Mouse (Mus musculus): ENCODE measurements around the gene Fam160a2. TPM values are rescaled to one million over a fixed set of nuclear protein-coding genes. Genes with fewer than 3 reads are reported as not detected.
A peak's percentile ranks its signal among the peaks of the same experiment; 100 is the strongest.

Fam160a2 gene
- 38.6 and 39.3 TPM in 2 replicates for polyA plus RNA-seq (2016; fragmentation: Nextera tagmentation; extraction: Ambion mirVana)

DNA sequence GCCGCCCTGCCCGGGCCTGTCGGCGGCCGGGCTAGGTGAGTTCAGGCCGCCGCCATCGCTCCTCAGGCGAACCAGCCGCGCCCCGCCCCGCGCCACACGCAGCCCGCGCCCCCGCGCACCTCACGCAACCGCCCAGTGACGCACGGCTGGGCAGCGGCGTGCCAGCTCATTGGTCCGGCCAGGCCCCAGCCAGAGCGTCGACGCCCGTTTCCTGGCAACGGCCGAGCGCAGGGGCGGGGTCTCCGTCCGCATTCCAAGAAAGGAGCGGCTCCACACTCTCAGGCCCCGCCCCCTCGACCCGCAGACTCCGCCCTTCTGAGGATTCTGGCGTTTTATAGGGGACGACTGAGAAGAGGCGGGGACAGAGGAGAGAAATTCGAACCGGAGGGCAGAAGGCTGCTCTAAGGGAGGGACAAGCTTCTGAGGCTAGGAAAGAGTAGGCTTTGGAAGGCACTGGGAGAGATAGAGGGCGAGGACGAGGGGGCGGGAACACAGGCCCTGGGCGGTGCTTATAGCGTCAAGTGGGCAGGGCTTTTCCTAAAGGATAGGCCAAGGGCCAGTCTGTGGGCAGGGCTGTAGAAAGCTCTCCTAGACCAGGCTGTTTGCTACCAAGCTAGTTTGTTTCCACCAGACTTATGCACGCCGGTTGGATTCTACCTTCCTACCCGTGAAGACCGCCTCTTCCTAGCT lies at the start of gene Fam160a2:
Gene Fam160a2 (minus strand): TSS at position 120 of the 690 bp plus-strand sequence.
- 0 out of 2 replicates have a peak, but pooled peaks cover 6% of the 10 kb centered on the region for H3K36me3 ChIP-seq
- no peaks in the 10 kb centered on the region for H3K27me3 ChIP-seq (ENCODE audit: low read depth, poor library complexity, severe bottlenecking)
- H3K27ac ChIP-seq (replicated peaks), result peak within 1 kb of the TSS; percentile 92
- H3K4me3 ChIP-seq, result peak within 1 kb of the TSS; percentile 89
- peaks cover 18% of the 10 kb centered on the region for H3K4me1 ChIP-seq
- WGBS, result under 1% methylated on average over 55 of the region's 55 CpGs
- H3K9me3 ChIP-seq (replicated peaks), result no peaks in the 10 kb centered on the region
- DNase-seq (ENCODE audit: low spot score), result peak; percentile 99

DNA sequence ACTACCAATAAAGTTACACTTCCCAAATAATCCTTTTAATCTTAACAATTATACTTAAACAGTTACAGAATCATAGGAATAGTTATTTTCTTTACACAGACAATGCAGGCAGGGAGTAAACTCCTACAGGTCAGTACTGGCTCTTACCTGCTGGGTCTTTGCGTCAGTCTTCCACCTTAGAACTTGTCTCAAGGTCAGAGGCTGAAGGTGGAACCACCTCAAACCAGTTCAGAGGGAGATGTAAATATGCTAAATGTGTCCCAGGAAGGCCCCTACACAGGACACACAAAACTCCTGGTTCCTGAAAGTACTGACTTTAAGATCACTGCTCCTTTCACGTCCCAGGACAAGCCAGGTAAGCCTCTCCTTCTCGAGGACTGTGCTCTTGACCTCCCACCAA lies 45.2 kb upstream of the Fam160a2 start:
- no peak overlapping the region for H3K27ac ChIP-seq (replicated peaks)
- no peak overlapping the region for H3K4me3 ChIP-seq
- no peaks in the 10 kb centered on the region for H3K4me1 ChIP-seq
- H3K36me3 ChIP-seq, result no peaks in the 10 kb centered on the region
- H3K27me3 ChIP-seq (ENCODE audit: low read depth, poor library complexity, severe bottlenecking), result no peaks in the 10 kb centered on the region
- H3K9me3 ChIP-seq (replicated peaks), result no peaks in the 10 kb centered on the region
- 86% methylated on average over 3 of the region's 3 CpGs for WGBS
- DNase-seq (ENCODE audit: low spot score), result no peak

DNA sequence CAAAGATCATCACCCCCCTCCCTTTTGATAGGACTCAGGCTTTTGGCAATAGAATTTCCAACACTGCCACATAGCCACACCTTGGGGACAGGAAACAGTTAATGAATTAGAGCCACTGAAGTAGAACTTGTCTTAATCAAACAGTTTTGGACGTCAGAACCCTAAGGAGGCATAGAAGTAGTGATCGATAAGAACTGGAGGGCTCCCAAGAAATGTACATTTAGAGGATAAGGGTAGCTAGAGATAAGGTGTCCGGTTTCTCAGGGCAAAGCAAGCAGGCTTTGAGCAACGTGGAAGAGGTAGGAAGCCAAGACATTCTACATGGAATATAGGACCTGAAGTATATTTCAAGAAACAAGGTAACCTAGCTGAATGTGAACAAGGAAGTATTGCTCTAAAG lies 41.6 kb upstream of the Fam160a2 start:
- Histone ChIP-seq H3K27me3 (ENCODE audit: low read depth, poor library complexity, severe bottlenecking) (no peaks in the 10 kb centered on the region), H3K4me1 (no peaks in the 10 kb centered on the region), H3K9me3 (replicated peaks) (no peaks in the 10 kb centered on the region), H3K27ac (replicated peaks) (no peak overlapping the region), H3K4me3 (no peak overlapping the region), H3K36me3 (no peaks in the 10 kb centered on the region)
- 73% methylated on average over 4 of the region's 4 CpGs for WGBS
- no peak for DNase-seq (ENCODE audit: low spot score)

DNA sequence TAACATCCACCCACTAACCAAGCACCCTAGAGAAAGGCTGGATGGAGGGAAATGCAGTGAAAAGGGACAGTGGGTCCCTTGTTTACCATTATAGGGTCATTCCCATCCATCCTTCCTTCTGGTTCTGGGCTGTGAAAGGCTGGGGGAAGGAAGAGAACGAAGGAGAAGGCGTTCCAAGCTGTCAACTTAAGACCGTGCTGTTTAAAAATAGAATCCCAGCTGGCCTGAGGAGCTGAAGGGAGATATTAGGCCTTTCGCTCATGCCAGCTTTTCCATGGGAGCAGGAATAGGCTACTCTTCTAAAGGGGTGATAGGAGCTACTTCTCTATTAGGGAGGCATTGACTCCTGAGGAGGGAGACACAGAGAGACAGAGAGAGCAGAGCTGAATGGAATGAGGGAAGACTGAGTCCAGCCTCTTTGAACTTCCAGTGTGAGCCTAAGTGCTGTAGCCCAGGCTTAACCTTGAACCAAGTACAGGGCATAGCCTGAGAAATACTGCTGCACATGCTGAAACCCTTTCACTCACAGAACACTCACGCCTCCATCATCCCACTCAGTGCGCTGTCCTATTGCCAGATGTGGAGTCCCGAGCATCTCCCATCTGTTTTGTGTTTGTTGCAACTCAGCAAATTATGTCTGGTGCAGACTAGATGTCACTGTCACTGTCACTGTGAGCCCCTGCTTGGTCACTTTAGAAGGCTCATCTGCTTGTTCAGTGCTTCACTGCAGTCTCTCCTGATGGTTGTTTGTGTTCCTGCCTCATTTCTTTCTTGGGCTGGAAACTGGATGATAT lies 38.3 kb upstream of the Fam160a2 start:
- Histone ChIP-seq H3K4me3 (no peak overlapping the region), H3K4me1 (no peaks in the 10 kb centered on the region), H3K27me3 (ENCODE audit: low read depth, poor library complexity, severe bottlenecking) (no peaks in the 10 kb centered on the region), H3K9me3 (replicated peaks) (no peaks in the 10 kb centered on the region), H3K27ac (replicated peaks) (no peak overlapping the region), H3K36me3 (no peaks in the 10 kb centered on the region)
- no peak for DNase-seq (ENCODE audit: low spot score)
- 91% methylated on average over 7 of the region's 7 CpGs for WGBS

DNA sequence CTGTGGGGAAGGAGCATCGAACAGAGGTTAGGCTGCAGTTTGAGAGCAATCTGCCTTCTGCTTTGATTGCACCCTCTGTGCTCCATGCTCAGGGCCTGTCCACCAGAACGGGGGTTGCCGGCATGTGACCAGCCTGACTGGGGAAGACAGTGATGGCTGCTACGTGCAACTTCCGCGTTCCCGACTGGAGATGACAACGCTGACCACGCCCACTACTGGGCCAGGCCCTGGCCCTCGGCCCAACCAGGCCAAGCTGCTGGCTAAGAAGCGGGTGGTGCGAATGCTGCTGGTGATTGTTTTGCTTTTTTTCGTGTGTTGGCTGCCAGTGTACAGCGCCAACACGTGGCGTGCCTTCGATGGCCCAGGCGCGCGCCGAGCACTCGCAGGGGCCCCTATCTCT lies 34.9 kb upstream of the Fam160a2 start:
- H3K27ac ChIP-seq (replicated peaks), result no peak overlapping the region
- no peaks in the 10 kb centered on the region for H3K36me3 ChIP-seq
- 85% methylated on average over 22 of the region's 22 CpGs for WGBS
- no peak overlapping the region for H3K4me3 ChIP-seq
- H3K9me3 ChIP-seq (replicated peaks), result no peaks in the 10 kb centered on the region
- DNase-seq (ENCODE audit: low spot score), result no peak
- no peaks in the 10 kb centered on the region for H3K4me1 ChIP-seq
- H3K27me3 ChIP-seq (ENCODE audit: low read depth, poor library complexity, severe bottlenecking), result no peaks in the 10 kb centered on the region; the same call in 1 of the 2 replicates

DNA sequence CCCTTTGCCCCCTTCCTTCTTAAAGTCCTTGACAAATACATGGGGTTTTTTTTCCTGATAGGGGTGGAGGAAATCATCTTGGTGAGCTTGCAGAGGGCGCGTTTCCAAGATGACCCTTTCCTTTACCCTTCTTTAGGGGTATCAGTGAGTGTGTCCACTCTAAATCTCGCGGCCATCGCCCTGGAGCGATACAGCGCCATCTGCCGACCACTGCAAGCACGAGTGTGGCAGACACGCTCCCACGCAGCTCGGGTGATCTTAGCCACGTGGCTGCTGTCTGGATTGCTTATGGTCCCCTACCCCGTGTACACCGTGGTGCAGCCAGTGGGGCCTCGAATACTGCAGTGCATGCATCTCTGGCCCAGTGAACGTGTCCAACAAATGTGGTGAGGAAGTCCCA lies 34.0 kb upstream of the Fam160a2 start:
- H3K27me3 ChIP-seq (ENCODE audit: low read depth, poor library complexity, severe bottlenecking), result no peaks in the 10 kb centered on the region; the same call in 1 of the 2 replicates
- 85% methylated on average over 17 of the region's 17 CpGs for WGBS

DNA sequence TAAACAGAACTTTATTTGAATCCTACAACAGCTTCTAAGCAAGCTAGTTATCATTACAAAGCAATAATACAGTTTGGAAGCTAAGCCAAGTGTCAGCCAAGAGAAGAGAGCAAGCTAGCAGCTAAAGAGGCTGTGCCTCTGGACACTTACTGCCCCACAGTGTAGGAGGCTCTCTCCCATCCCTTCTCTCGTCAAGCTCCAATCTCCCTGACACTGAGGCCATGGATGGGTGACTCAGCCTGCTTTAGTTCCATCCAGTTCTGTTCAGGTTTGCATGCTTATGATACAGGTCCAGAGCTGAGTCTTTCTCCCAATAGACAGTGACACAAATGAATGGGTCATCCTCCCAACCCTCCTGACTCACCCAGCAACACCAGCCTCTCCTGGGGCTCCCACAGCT lies 32.2 kb upstream of the Fam160a2 start:
- no peak for DNase-seq (ENCODE audit: low spot score)
- WGBS, result 54% methylated on average over 1 of the region's 1 CpGs
- no peak overlapping the region for H3K27ac ChIP-seq (replicated peaks)
- peaks cover 13% of the 10 kb centered on the region for H3K27me3 ChIP-seq (ENCODE audit: low read depth, poor library complexity, severe bottlenecking)
- no peaks in the 10 kb centered on the region for H3K4me1 ChIP-seq
- no peak overlapping the region for H3K4me3 ChIP-seq
- no peaks in the 10 kb centered on the region for H3K36me3 ChIP-seq
- H3K9me3 ChIP-seq (replicated peaks), result no peaks in the 10 kb centered on the region

More for the DNA sequence above, 34.0 kb upstream of the Fam160a2 start:
- H3K9me3 ChIP-seq (replicated peaks), result no peaks in the 10 kb centered on the region
- H3K27ac ChIP-seq (replicated peaks), result no peak overlapping the region
- H3K36me3 ChIP-seq, result no peaks in the 10 kb centered on the region
- H3K4me1 ChIP-seq, result no peaks in the 10 kb centered on the region
- H3K4me3 ChIP-seq, result no peak overlapping the region
- DNase-seq (ENCODE audit: low spot score), result no peak

DNA sequence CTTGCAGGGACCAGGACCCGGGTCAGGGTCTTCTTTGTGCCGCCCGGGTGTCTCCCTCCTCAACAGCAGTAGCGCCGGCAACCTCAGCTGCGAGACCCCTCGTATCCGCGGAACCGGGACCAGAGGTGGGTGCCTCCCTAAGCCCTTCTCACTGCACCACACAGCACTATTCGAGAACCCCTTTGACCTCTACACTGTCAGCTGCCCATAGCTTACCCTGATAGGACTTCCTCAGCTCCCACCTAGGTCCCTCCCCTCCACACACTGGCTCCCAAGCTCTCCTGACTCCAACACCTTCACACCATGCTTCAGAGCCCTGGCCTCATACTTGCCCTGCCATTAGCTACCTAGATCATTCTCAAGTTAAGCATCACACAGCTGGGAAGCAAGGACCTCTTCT lies 26.2 kb upstream of the Fam160a2 start:
- peaks cover 13% of the 10 kb centered on the region for H3K4me1 ChIP-seq
- H3K27me3 ChIP-seq (ENCODE audit: low read depth, poor library complexity, severe bottlenecking), result peaks cover 53% of the 10 kb centered on the region
- no peaks in the 10 kb centered on the region for H3K36me3 ChIP-seq
- WGBS, result 1% methylated on average over 11 of the region's 11 CpGs
- H3K9me3 ChIP-seq (replicated peaks), result no peaks in the 10 kb centered on the region
- peak overlapping the region; percentile 63; the same call in 1 of the 2 replicates for H3K27ac ChIP-seq (replicated peaks)
- no peak for DNase-seq (ENCODE audit: low spot score)
- peak overlapping the region; percentile 64 for H3K4me3 ChIP-seq

DNA sequence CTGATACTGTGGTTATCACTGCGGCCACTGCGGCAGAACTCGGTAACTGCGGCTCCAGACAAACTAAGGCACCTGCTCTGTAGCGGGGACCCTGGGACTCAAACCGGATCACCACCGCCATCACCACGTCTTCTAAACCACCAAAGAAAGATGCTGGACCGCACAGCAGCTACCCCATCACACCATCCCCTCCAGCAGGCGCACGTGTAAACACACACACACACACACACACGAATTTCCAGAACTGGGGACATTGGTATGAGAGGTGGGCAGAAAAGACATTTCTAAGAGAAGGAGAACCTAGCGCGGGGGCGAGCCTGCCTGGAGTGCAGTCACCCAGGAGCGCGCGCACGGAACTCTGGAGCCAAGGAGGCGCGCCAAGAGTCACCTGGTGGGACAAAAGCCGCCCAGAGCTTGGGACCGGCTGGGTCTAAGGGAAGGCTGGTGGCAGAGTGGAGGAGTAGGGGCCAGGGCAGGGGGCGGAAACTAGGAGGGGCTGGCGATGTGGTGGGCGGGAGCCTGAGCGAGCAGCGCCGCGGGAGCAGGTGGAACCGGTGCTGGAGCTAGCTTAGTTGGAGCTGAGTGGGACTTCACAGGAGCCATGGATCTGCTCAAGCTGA lies 25.7 kb upstream of the Fam160a2 start, which contains the start of gene Cckbr:
Gene Cckbr (plus strand): TSS at position 308 of the 620 bp plus-strand sequence.
- DNase-seq (ENCODE audit: low spot score), result peak; percentile 44
- no peaks in the 10 kb centered on the region for H3K9me3 ChIP-seq (replicated peaks)
- 2% methylated on average over 31 of the region's 31 CpGs for WGBS
- no peaks in the 10 kb centered on the region for H3K36me3 ChIP-seq
- H3K27me3 ChIP-seq (ENCODE audit: low read depth, poor library complexity, severe bottlenecking), result peaks cover 53% of the 10 kb centered on the region
- H3K4me3 ChIP-seq, result peak within 1 kb of the TSS; percentile 64
- peaks cover 13% of the 10 kb centered on the region for H3K4me1 ChIP-seq
- peak within 1 kb of the TSS; percentile 63 for H3K27ac ChIP-seq (replicated peaks)

DNA sequence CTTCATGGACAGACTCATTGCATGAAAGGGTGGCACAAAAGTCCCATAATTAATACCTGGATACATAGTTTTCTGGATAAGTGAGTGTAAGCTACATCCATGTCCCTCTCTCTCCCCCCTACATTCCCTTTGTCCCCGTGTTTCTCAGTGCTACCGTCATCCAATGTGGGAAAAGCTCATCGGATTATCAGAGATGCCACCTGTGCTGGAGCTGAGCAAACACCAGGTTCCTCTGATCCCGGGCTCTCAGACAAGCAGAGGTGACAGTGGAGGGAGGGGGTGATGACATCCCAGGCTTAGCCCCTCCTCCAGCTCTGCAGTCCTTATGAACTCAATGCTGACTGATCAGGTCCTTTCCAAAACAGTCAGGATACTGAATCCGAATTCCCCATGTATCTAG lies 24.5 kb upstream of the Fam160a2 start:
- no peaks in the 10 kb centered on the region for H3K36me3 ChIP-seq
- no peak for DNase-seq (ENCODE audit: low spot score)
- peaks cover 13% of the 10 kb centered on the region for H3K4me1 ChIP-seq
- WGBS, result 32% methylated on average over 5 of the region's 5 CpGs
- no peak overlapping the region for H3K4me3 ChIP-seq
- H3K9me3 ChIP-seq (replicated peaks), result no peaks in the 10 kb centered on the region
- H3K27me3 ChIP-seq (ENCODE audit: low read depth, poor library complexity, severe bottlenecking), result peaks cover 53% of the 10 kb centered on the region
- H3K27ac ChIP-seq (replicated peaks), result no peak overlapping the region

DNA sequence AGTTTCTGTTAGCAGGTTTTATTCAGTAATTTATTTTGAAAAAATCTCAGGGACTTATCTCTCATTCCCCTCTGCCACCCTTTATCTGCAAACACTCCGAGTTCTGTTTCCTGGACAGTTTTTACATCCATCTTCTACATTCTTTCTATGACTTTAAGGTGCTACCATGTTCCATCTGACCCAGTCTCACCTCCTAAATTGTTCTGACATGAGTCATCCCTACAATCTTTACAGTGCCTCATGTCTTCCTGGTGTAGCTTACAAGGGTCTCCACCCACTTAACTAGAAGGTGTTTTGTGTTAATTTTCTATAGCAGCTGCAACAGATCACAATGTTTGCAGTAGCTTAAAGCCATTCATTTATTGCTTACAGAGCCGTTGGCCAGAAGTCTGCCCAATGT lies 21.0 kb upstream of the Fam160a2 start:
- H3K27ac ChIP-seq (replicated peaks), result no peak overlapping the region
- DNase-seq (ENCODE audit: low spot score), result no peak
- H3K4me3 ChIP-seq, result no peak overlapping the region
- H3K9me3 ChIP-seq (replicated peaks), result no peaks in the 10 kb centered on the region
- 76% methylated on average over 2 of the region's 2 CpGs for WGBS
- no peaks in the 10 kb centered on the region for H3K36me3 ChIP-seq
- peaks cover 28% of the 10 kb centered on the region for H3K27me3 ChIP-seq (ENCODE audit: low read depth, poor library complexity, severe bottlenecking)
- H3K4me1 ChIP-seq, result peaks cover 10% of the 10 kb centered on the region

DNA sequence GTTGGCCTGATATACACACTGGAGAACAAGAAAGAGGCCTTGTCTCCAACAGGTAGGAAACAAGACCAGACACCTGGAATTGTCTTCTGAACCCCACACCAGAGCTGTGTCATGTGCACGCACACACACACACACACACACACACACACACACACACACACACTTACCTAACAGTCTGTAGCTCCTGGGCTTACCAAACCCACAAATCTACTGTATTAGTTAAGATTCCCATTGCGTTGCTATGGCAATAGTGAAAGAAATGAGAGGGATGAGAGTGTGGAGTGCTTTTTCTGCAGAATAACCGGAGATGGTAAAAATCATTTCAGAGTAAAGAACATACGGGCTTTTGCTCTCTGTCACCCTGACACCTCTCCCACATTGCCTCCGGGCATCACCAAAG lies 18.3 kb upstream of the Fam160a2 start:
- Histone ChIP-seq H3K4me1 (0 out of 2 replicates have a peak, but pooled peaks cover 2% of the 10 kb centered on the region), H3K36me3 (no peaks in the 10 kb centered on the region), H3K27ac (replicated peaks) (no peak overlapping the region), H3K4me3 (no peak overlapping the region), H3K27me3 (ENCODE audit: low read depth, poor library complexity, severe bottlenecking) (no peaks in the 10 kb centered on the region; the same call in 1 of the 2 replicates), H3K9me3 (replicated peaks) (no peaks in the 10 kb centered on the region)
- DNase-seq (ENCODE audit: low spot score), result no peak
- 87% methylated on average over 5 of the region's 5 CpGs for WGBS
